Mouse (Mus musculus): ENCODE measurements around the gene Pcp4. TPM values are rescaled to one million over a fixed set of nuclear protein-coding genes. Genes with fewer than 3 reads are reported as not detected.

Pcp4 gene
- polyA plus RNA-seq, 1 experiment from 2014 or later = 13.8 TPM

- no peaks in the 10 kb centered on the region for H3K36me3 ChIP-seq
- H3K9ac ChIP-seq = no peak overlapping the region
- H3K27me3 ChIP-seq = no peaks in the 10 kb centered on the region
- no peak overlapping the region for H3K4me3 ChIP-seq (replicated peaks)
- no peak overlapping the region for H3K27ac ChIP-seq (replicated peaks)
- no peaks in the 10 kb centered on the region for H3K9me3 ChIP-seq (replicated peaks)
- no peak for ATAC-seq (ENCODE audit: insufficient number of reproducible peaks, low FRiP score, low TSS enrichment, low read depth)
- H3K4me2 ChIP-seq (replicated peaks) = no peak overlapping the region
- H3K4me1 ChIP-seq = no peaks in the 10 kb centered on the region
These were observed 13.3 kb upstream of the Pcp4 start for GRCm38 (mm10) chr16:96454086-96454485.

- no peak for ATAC-seq (ENCODE audit: insufficient number of reproducible peaks, low FRiP score, low TSS enrichment, low read depth)
- Histone ChIP-seq H3K4me3 (replicated peaks) (no peak overlapping the region), H3K36me3 (no peaks in the 10 kb centered on the region), H3K9me3 (replicated peaks) (no peaks in the 10 kb centered on the region), H3K9ac (no peak overlapping the region), H3K27me3 (no peaks in the 10 kb centered on the region), H3K4me2 (replicated peaks) (no peak overlapping the region), H3K4me1 (no peaks in the 10 kb centered on the region), H3K27ac (replicated peaks) (no peak overlapping the region)
- 84% methylated on average over 5 of the region's 5 CpGs for WGBS
These were observed 9.8 kb upstream of the Pcp4 start for GRCm38 (mm10) chr16:96457612-96458011.

DNA sequence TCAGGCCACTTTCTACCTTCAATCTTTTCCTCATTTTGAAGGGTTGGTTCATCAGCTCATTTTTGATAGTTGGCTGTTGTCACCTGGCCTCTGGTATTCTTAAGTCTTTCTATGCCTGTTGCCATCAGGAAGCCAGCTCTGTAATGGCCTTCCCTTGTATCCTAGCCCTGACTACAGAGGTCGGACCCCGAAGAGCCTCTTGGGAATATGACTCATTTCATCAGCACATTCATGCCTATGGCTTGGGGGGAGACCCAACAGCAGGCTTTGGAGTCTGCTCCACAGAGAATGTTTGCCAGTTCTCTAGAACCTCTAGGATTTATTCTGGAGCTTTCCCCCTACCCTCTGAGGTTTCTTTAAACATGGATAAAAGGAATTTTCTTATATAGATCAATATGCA, 8.1 kb upstream of the Pcp4 start:
- H3K4me2 ChIP-seq (replicated peaks) = no peak overlapping the region
- no peak overlapping the region for H3K4me3 ChIP-seq (replicated peaks)
- H3K27me3 ChIP-seq = no peaks in the 10 kb centered on the region
- H3K9ac ChIP-seq = no peak overlapping the region
- no peaks in the 10 kb centered on the region for H3K9me3 ChIP-seq (replicated peaks)
- H3K27ac ChIP-seq (replicated peaks) = no peak overlapping the region
- H3K36me3 ChIP-seq = no peaks in the 10 kb centered on the region
- ATAC-seq (ENCODE audit: insufficient number of reproducible peaks, low FRiP score, low TSS enrichment, low read depth) = no peak
- no peaks in the 10 kb centered on the region for H3K4me1 ChIP-seq
- WGBS = 82% methylated on average over 2 of the region's 2 CpGs

GRCm38 (mm10) chr16:96460788-96461187, 6.6 kb upstream of the Pcp4 start:
- Histone ChIP-seq H3K36me3 (no peaks in the 10 kb centered on the region), H3K9me3 (replicated peaks) (no peaks in the 10 kb centered on the region), H3K4me2 (replicated peaks) (no peak overlapping the region), H3K27ac (replicated peaks) (no peak overlapping the region), H3K9ac (no peak overlapping the region), H3K27me3 (no peaks in the 10 kb centered on the region), H3K4me3 (replicated peaks) (no peak overlapping the region), H3K4me1 (no peaks in the 10 kb centered on the region)
- WGBS = 46% methylated on average over 3 of the region's 3 CpGs
- ATAC-seq (ENCODE audit: insufficient number of reproducible peaks, low FRiP score, low TSS enrichment, low read depth) = no peak

DNA sequence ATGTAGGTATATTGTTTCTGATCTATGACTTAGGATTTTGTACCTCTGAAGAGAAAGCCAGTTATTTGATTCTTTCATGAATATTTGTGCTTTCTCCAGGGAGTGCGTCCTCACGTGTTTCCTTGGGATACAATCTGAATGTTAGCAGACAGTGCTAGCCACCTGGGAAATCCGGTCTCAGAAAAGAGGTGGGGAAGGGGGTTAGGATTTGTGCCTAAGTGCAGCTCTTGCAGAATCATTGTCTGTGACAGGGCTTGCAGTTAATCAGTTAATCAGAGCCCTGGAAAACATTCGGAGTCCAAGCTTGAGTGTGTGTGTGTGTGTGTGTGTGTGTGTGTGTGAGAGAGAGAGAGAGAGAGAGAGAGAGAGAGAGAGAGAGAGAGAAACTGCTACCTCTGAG, 605 bp downstream of the Pcp4 start:
- H3K9ac ChIP-seq = no peak overlapping the region
- no peak for ATAC-seq (ENCODE audit: insufficient number of reproducible peaks, low FRiP score, low TSS enrichment, low read depth)
- WGBS = 52% methylated on average over 4 of the region's 4 CpGs
- no peak overlapping the region for H3K27ac ChIP-seq (replicated peaks)
- no peaks in the 10 kb centered on the region for H3K36me3 ChIP-seq
- H3K4me2 ChIP-seq (replicated peaks) = no peak overlapping the region
- H3K27me3 ChIP-seq = peaks cover 3% of the 10 kb centered on the region; the same call in 1 of the 2 replicates
- peaks cover 8% of the 10 kb centered on the region; the same call in 1 of the 2 replicates for H3K4me1 ChIP-seq
- H3K9me3 ChIP-seq (replicated peaks) = no peaks in the 10 kb centered on the region
- no peak overlapping the region for H3K4me3 ChIP-seq (replicated peaks)

DNA sequence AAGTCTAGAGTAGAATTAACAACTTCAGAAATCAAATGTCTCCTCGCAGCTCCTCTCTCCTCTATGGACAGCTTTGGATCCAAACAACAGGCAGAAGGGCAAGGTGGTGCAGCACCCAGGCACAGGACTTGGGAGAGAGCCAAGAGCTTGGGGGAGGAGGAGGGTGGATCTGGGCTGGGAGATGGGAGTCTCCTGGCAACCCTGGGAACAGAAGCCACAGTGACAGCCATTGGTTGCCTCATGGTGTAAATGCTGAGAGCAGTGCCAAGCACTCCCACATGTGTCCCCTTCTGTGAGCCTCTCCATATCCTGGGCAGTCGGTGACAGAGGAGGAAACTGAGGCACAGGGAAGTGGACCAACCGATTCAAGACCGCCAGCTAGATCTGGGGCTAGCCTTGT, 1.3 kb downstream of the Pcp4 start:
- no peak overlapping the region for H3K27ac ChIP-seq (replicated peaks)
- H3K4me3 ChIP-seq (replicated peaks) = no peak overlapping the region
- no peak overlapping the region for H3K9ac ChIP-seq
- H3K9me3 ChIP-seq (replicated peaks) = no peaks in the 10 kb centered on the region
- ATAC-seq (ENCODE audit: insufficient number of reproducible peaks, low FRiP score, low TSS enrichment, low read depth) = no peak
- H3K4me1 ChIP-seq = peaks cover 8% of the 10 kb centered on the region; the same call in 1 of the 2 replicates
- 79% methylated on average over 4 of the region's 4 CpGs for WGBS
- H3K4me2 ChIP-seq (replicated peaks) = no peak overlapping the region
- no peaks in the 10 kb centered on the region for H3K36me3 ChIP-seq
- peaks cover 3% of the 10 kb centered on the region; the same call in 1 of the 2 replicates for H3K27me3 ChIP-seq

- H3K4me2 ChIP-seq (replicated peaks) = no peak overlapping the region
- no peak overlapping the region for H3K4me3 ChIP-seq (replicated peaks)
- H3K27ac ChIP-seq (replicated peaks) = no peak overlapping the region
- H3K4me1 ChIP-seq = peaks cover 8% of the 10 kb centered on the region; the same call in 1 of the 2 replicates
- no peaks in the 10 kb centered on the region for H3K9me3 ChIP-seq (replicated peaks)
- H3K36me3 ChIP-seq = no peaks in the 10 kb centered on the region
- ATAC-seq (ENCODE audit: insufficient number of reproducible peaks, low FRiP score, low TSS enrichment, low read depth) = no peak
- H3K27me3 ChIP-seq = peaks cover 3% of the 10 kb centered on the region; the same call in 1 of the 2 replicates
- no peak overlapping the region for H3K9ac ChIP-seq
- 53% methylated on average over 4 of the region's 4 CpGs for WGBS
These were observed 2.2 kb downstream of the Pcp4 start for GRCm38 (mm10) chr16:96469640-96470039.

DNA sequence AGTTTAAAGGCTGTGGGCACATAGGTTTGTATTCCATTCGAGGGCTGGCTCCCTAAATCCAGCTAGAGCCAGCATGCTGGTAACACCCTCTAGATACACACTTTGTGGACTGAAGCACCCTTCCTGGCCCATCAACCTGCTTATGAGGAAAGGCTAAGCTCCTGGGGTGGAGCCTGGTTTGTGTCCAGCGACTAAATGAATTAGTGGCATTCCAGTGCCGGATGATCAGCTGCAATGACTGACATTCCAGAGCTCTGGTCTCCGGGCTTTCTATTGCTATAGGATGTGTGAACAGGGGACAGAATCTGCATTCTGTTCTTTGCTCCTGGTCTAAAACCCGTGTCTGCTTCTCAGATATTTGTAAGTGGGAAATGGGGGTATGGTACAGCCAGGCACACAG, 5.0 kb downstream of the Pcp4 start:
- WGBS = 18% methylated on average over 5 of the region's 5 CpGs
- Histone ChIP-seq H3K4me2 (replicated peaks) (no peak overlapping the region), H3K36me3 (no peaks in the 10 kb centered on the region), H3K9me3 (replicated peaks) (no peaks in the 10 kb centered on the region), H3K4me3 (replicated peaks) (no peak overlapping the region), H3K9ac (no peak overlapping the region), H3K27ac (replicated peaks) (no peak overlapping the region), H3K27me3 (no peaks in the 10 kb centered on the region; the same call in 1 of the 2 replicates), H3K4me1 (peaks cover 8% of the 10 kb centered on the region; the same call in 1 of the 2 replicates)
- no peak for ATAC-seq (ENCODE audit: insufficient number of reproducible peaks, low FRiP score, low TSS enrichment, low read depth)

GRCm38 (mm10) chr16:96472816-96473215, 5.4 kb downstream of the Pcp4 start:
- Histone ChIP-seq H3K27ac (replicated peaks) (no peak overlapping the region), H3K27me3 (no peaks in the 10 kb centered on the region; the same call in 1 of the 2 replicates), H3K4me2 (replicated peaks) (no peak overlapping the region), H3K36me3 (no peaks in the 10 kb centered on the region), H3K4me1 (peaks cover 6% of the 10 kb centered on the region; the same call in 1 of the 2 replicates), H3K9ac (no peak overlapping the region), H3K4me3 (replicated peaks) (no peak overlapping the region), H3K9me3 (replicated peaks) (no peaks in the 10 kb centered on the region)
- ATAC-seq (ENCODE audit: insufficient number of reproducible peaks, low FRiP score, low TSS enrichment, low read depth) = no peak
- WGBS = 41% methylated on average over 7 of the region's 7 CpGs

DNA sequence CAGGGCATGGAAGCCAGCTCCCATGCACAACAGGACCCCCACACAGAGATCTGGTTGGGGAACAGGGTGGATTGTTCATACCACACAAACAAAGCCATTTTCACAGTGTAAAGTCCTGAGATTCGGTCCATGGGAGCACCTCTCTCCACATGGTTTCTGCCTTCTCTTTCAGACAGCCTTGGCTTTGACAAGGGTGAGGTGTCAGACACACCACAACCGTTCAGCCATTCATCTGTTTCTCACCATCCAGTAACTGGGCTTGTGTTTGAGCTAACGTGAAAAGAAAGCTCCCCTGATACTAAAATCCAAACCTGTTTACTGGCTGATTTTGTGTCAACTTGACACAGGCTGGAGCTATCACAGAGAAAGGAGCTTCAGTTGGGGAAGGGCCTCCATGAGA, 6.8 kb downstream of the Pcp4 start:
- Histone ChIP-seq H3K4me2 (replicated peaks) (no peak overlapping the region), H3K4me3 (replicated peaks) (no peak overlapping the region), H3K4me1 (peaks cover 6% of the 10 kb centered on the region; the same call in 1 of the 2 replicates), H3K9ac (no peak overlapping the region), H3K36me3 (no peaks in the 10 kb centered on the region), H3K27ac (replicated peaks) (no peak overlapping the region), H3K27me3 (no peaks in the 10 kb centered on the region), H3K9me3 (replicated peaks) (no peaks in the 10 kb centered on the region)
- ATAC-seq (ENCODE audit: insufficient number of reproducible peaks, low FRiP score, low TSS enrichment, low read depth) = no peak
- WGBS = 74% methylated on average over 3 of the region's 3 CpGs

DNA sequence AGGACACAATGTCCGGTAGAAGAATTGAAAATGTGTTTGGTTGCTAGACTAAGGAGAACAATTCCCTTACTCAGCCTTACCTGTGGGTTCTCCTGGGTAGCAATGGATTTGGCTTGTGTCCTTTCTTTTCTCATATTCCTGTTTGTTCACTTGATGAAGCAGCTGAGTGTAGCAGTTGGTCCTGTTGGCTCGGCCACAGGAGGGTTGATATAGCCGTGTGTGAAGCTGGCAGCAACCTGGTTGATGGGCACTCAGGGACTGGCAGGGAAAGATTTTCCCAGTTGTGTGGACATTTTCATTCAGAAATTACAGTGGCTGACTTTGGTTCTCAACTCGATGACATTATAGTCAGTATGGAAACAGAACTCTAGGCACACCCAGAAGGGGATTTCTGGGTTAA, 14.4 kb downstream of the Pcp4 start:
- Histone ChIP-seq H3K9ac (no peak overlapping the region), H3K4me1 (no peaks in the 10 kb centered on the region), H3K4me2 (replicated peaks) (no peak overlapping the region), H3K27ac (replicated peaks) (no peak overlapping the region), H3K9me3 (replicated peaks) (no peaks in the 10 kb centered on the region), H3K27me3 (no peaks in the 10 kb centered on the region), H3K36me3 (no peaks in the 10 kb centered on the region), H3K4me3 (replicated peaks) (no peak overlapping the region)
- no peak for ATAC-seq (ENCODE audit: insufficient number of reproducible peaks, low FRiP score, low TSS enrichment, low read depth)
- 89% methylated on average over 4 of the region's 4 CpGs for WGBS

GRCm38 (mm10) chr16:96487007-96487684, 19.7 kb downstream of the Pcp4 start:
- no peak overlapping the region for H3K4me3 ChIP-seq (replicated peaks)
- H3K4me2 ChIP-seq (replicated peaks) = no peak overlapping the region
- no peaks in the 10 kb centered on the region for H3K36me3 ChIP-seq
- no peaks in the 10 kb centered on the region for H3K9me3 ChIP-seq (replicated peaks)
- H3K9ac ChIP-seq = no peak overlapping the region
- no peak overlapping the region for H3K27ac ChIP-seq (replicated peaks)
- no peaks in the 10 kb centered on the region for H3K27me3 ChIP-seq
- no peak for ATAC-seq (ENCODE audit: insufficient number of reproducible peaks, low FRiP score, low TSS enrichment, low read depth)
- whole genome bisulfite sequencing = 75% methylated on average over 11 of the region's 11 CpGs
- no peaks in the 10 kb centered on the region for H3K4me1 ChIP-seq

All from embryonic facial prominence, embryonic 15.5 days (tissue).